Mouse (Mus musculus) kidney, adult 2 months (tissue): Measurements from ENCODE around the gene Cdk11b.
"Not testable (repeated sequence)": the region's sequence is repeated elsewhere in the genome, so short reads cannot be mapped to it uniquely, and the experiment has no call there.

Experiments
- CTCF ChIP-seq: fragments of 200-500 bp; conservative IDR thresholded peaks from 2 replicates; pipeline ENCODE4 v1.5.1; 2011; ENCODE audit warnings: low read depth, mild to moderate bottlenecking, control low read depth, low read length, moderate library complexity, mixed read lengths; ENCODE audit not compliant: insufficient read depth, insufficient read length
- POLR2A ChIP-seq: fragments of 200-500 bp; IDR thresholded peaks from one replicate; pipeline ENCODE4 v1.6.1; 2011; ENCODE audit warnings: low read depth, low read length, control low read depth

- TF ChIP-seq POLR2A, CTCF: not testable (repeated sequence)
Observed at GRCm38 (mm10) chr4:155670236-155670635, 45.6 kb downstream of the Cdk11b start.
